Mouse (Mus musculus): ENCODE data around the gene Ntm. TPM values are rescaled to one million over a fixed set of nuclear protein-coding genes. Genes with fewer than 3 reads are reported as not detected.
A peak's percentile ranks its signal among the peaks of the same experiment; 100 is the strongest.

The Ntm gene
- total and polyA plus RNA-seq, 3 experiments: 1.6 to 1.9 (median 1.8) TPM

GRCm38 (mm10) chr9:29654885-29655284 is 308.1 kb downstream of the Ntm start:
- 7% methylated on average over 6 of the region's 6 CpGs for WGBS
- no peaks in the 10 kb centered on the region for H3K79me2 ChIP-seq (replicated peaks; ENCODE audit: control insufficient read depth, insufficient read depth, low read length)
- H3K36me3 ChIP-seq (ENCODE audit: control insufficient read depth, insufficient read depth, low read length): no peaks in the 10 kb centered on the region
- intact Hi-C loops (cut with DNase I): no loop called here
- H3K27me3 ChIP-seq (ENCODE audit: control insufficient read depth, insufficient read depth, low read length): no peaks in the 10 kb centered on the region
- no peak for TF ChIP-seq EP300 (IDR thresholded peaks at IDR 0.05; ENCODE audit: insufficient read depth, low read depth, low read length)
- TF ChIP-seq CTCF (IDR thresholded peaks at IDR 0.05): peak; percentile 93
- no peak for DNase-seq
- no peak overlapping the region for H3K4me3 ChIP-seq
- no peaks in the 10 kb centered on the region for H3K4me1 ChIP-seq (ENCODE audit: control insufficient read depth, insufficient read depth, low read length)
- H3K9ac ChIP-seq (ENCODE audit: low read depth, low read length): no peak overlapping the region
- no peak overlapping the region for H3K27ac ChIP-seq

- WGBS: 62% methylated on average over 14 of the region's 14 CpGs
- H3K27me3 ChIP-seq (ENCODE audit: control insufficient read depth, insufficient read depth, low read length): no peaks in the 10 kb centered on the region
- no peak overlapping the region for H3K27ac ChIP-seq
- intact Hi-C loops (cut with DNase I): no loop called here
- H3K4me1 ChIP-seq (ENCODE audit: control insufficient read depth, insufficient read depth, low read length): no peaks in the 10 kb centered on the region
- no peak for TF ChIP-seq EP300 (IDR thresholded peaks at IDR 0.05; ENCODE audit: insufficient read depth, low read depth, low read length)
- no peak for TF ChIP-seq POLR2A (IDR thresholded peaks at IDR 0.05; ENCODE audit: insufficient read depth, low read depth, low read length)
- TF ChIP-seq CTCF (IDR thresholded peaks at IDR 0.05): no peak
- no peaks in the 10 kb centered on the region for H3K79me2 ChIP-seq (replicated peaks; ENCODE audit: control insufficient read depth, insufficient read depth, low read length)
- no peak overlapping the region for H3K9ac ChIP-seq (ENCODE audit: low read depth, low read length)
- no peak overlapping the region for H3K4me3 ChIP-seq
- DNase-seq: no peak
- no peaks in the 10 kb centered on the region for H3K36me3 ChIP-seq (ENCODE audit: control insufficient read depth, insufficient read depth, low read length)
Measured at GRCm38 (mm10) chr9:29653678-29654235, 309.2 kb downstream of the Ntm start.

GRCm38 (mm10) chr9:29652854-29653253 is 310.1 kb downstream of the Ntm start:
- H3K36me3 ChIP-seq (ENCODE audit: control insufficient read depth, insufficient read depth, low read length): no peaks in the 10 kb centered on the region
- WGBS: 57% methylated on average over 7 of the region's 7 CpGs
- H3K27me3 ChIP-seq (ENCODE audit: control insufficient read depth, insufficient read depth, low read length): no peaks in the 10 kb centered on the region
- no peak overlapping the region for H3K9ac ChIP-seq (ENCODE audit: low read depth, low read length)
- no peak overlapping the region for H3K27ac ChIP-seq
- no peaks in the 10 kb centered on the region for H3K79me2 ChIP-seq (replicated peaks; ENCODE audit: control insufficient read depth, insufficient read depth, low read length)
- intact Hi-C loops (cut with DNase I): no loop called here
- no peaks in the 10 kb centered on the region for H3K4me1 ChIP-seq (ENCODE audit: control insufficient read depth, insufficient read depth, low read length)
- no peak for DNase-seq
- TF ChIP-seq EP300 (IDR thresholded peaks at IDR 0.05; ENCODE audit: insufficient read depth, low read depth, low read length) (no peak), CTCF (IDR thresholded peaks at IDR 0.05) (no peak), POLR2A (IDR thresholded peaks at IDR 0.05; ENCODE audit: insufficient read depth, low read depth, low read length) (no peak)
- no peak overlapping the region for H3K4me3 ChIP-seq

GRCm38 (mm10) chr9:29651856-29652255 is 311.1 kb downstream of the Ntm start:
- no peaks in the 10 kb centered on the region for H3K4me1 ChIP-seq (ENCODE audit: control insufficient read depth, insufficient read depth, low read length)
- TF ChIP-seq EP300 (IDR thresholded peaks at IDR 0.05; ENCODE audit: insufficient read depth, low read depth, low read length) (no peak), CTCF (IDR thresholded peaks at IDR 0.05) (no peak), POLR2A (IDR thresholded peaks at IDR 0.05; ENCODE audit: insufficient read depth, low read depth, low read length) (no peak)
- DNase-seq: no peak
- H3K27ac ChIP-seq: no peak overlapping the region
- intact Hi-C loops (cut with DNase I): no loop called here
- H3K36me3 ChIP-seq (ENCODE audit: control insufficient read depth, insufficient read depth, low read length): no peaks in the 10 kb centered on the region
- no peaks in the 10 kb centered on the region for H3K79me2 ChIP-seq (replicated peaks; ENCODE audit: control insufficient read depth, insufficient read depth, low read length)
- no peak overlapping the region for H3K9ac ChIP-seq (ENCODE audit: low read depth, low read length)
- H3K4me3 ChIP-seq: no peak overlapping the region
- 71% methylated on average over 5 of the region's 5 CpGs for WGBS
- H3K27me3 ChIP-seq (ENCODE audit: control insufficient read depth, insufficient read depth, low read length): no peaks in the 10 kb centered on the region

GRCm38 (mm10) chr9:29651226-29651625 is 311.7 kb downstream of the Ntm start:
- TF ChIP-seq CTCF (IDR thresholded peaks at IDR 0.05): no peak
- TF ChIP-seq EP300 (IDR thresholded peaks at IDR 0.05; ENCODE audit: insufficient read depth, low read depth, low read length): no peak
- TF ChIP-seq POLR2A (IDR thresholded peaks at IDR 0.05; ENCODE audit: insufficient read depth, low read depth, low read length): no peak
- DNase-seq: no peak
- Histone ChIP-seq H3K79me2 (replicated peaks; ENCODE audit: control insufficient read depth, insufficient read depth, low read length) (no peaks in the 10 kb centered on the region), H3K36me3 (ENCODE audit: control insufficient read depth, insufficient read depth, low read length) (no peaks in the 10 kb centered on the region), H3K9ac (ENCODE audit: low read depth, low read length) (no peak overlapping the region), H3K27me3 (ENCODE audit: control insufficient read depth, insufficient read depth, low read length) (no peaks in the 10 kb centered on the region), H3K4me3 (no peak overlapping the region), H3K4me1 (ENCODE audit: control insufficient read depth, insufficient read depth, low read length) (no peaks in the 10 kb centered on the region), H3K27ac (no peak overlapping the region)
- intact Hi-C loops (cut with DNase I): no loop called here
- 59% methylated on average over 4 of the region's 4 CpGs for WGBS

- Histone ChIP-seq H3K9ac (ENCODE audit: low read depth, low read length) (no peak overlapping the region), H3K27me3 (ENCODE audit: control insufficient read depth, insufficient read depth, low read length) (no peaks in the 10 kb centered on the region), H3K4me3 (no peak overlapping the region), H3K27ac (no peak overlapping the region), H3K79me2 (replicated peaks; ENCODE audit: control insufficient read depth, insufficient read depth, low read length) (no peaks in the 10 kb centered on the region), H3K36me3 (ENCODE audit: control insufficient read depth, insufficient read depth, low read length) (no peaks in the 10 kb centered on the region), H3K4me1 (ENCODE audit: control insufficient read depth, insufficient read depth, low read length) (no peaks in the 10 kb centered on the region)
- TF ChIP-seq POLR2A (IDR thresholded peaks at IDR 0.05; ENCODE audit: insufficient read depth, low read depth, low read length) (no peak), CTCF (IDR thresholded peaks at IDR 0.05) (peak; percentile 85)
- WGBS: 25% methylated on average over 4 of the region's 4 CpGs
- intact Hi-C loops (cut with DNase I): no loop called here
- DNase-seq: peak; percentile 17 to 24
Measured at GRCm38 (mm10) chr9:29650679-29651078, 312.3 kb downstream of the Ntm start.

Data from heart, adult 2 months (tissue).